Mouse (Mus musculus) heart, adult 11 months (tissue): ENCODE measurements at regions not wholly inside any gene's neighbourhood (a gene's known extent, or its start where the extent isn't known, plus 50 kb on each side); places are given as distances from the start of the nearest gene placed in this dataset.

Experiments used
- DNase-seq: peaks from one replicate; pipeline ENCODE4 v3.0.0; 2022

GRCm38 (mm10) chr16:50766055-50766770 is 175.3 kb upstream of the Ccdc54 start:
- DNase-seq, result no peak

DNA sequence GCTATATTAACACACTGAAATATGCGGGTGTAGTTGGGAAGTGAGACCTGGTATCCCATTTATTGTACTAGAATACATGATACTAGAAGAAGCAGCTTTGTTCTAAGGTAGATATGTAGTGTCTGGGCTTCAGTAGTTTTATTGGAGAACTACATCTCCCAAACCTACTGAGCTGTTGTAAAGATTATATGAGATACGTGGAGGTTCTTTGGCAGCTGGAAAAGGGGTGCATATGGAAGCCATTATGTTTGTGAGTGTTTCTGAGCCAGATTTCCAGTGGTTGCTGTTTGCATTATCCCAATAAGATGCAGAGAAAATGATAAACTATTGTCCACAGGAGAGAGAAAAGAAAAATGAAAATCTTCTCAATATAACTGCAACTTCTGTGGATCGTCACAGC is 171.1 kb upstream of the Ccdc54 start:
- DNase-seq, result no peak

- DNase-seq, result no peak
These were observed 169.0 kb upstream of the Ccdc54 start for GRCm38 (mm10) chr16:50759979-50760378.

- DNase-seq, result no peak
These were observed 165.7 kb upstream of the Ccdc54 start for GRCm38 (mm10) chr16:50756696-50757095.

DNA sequence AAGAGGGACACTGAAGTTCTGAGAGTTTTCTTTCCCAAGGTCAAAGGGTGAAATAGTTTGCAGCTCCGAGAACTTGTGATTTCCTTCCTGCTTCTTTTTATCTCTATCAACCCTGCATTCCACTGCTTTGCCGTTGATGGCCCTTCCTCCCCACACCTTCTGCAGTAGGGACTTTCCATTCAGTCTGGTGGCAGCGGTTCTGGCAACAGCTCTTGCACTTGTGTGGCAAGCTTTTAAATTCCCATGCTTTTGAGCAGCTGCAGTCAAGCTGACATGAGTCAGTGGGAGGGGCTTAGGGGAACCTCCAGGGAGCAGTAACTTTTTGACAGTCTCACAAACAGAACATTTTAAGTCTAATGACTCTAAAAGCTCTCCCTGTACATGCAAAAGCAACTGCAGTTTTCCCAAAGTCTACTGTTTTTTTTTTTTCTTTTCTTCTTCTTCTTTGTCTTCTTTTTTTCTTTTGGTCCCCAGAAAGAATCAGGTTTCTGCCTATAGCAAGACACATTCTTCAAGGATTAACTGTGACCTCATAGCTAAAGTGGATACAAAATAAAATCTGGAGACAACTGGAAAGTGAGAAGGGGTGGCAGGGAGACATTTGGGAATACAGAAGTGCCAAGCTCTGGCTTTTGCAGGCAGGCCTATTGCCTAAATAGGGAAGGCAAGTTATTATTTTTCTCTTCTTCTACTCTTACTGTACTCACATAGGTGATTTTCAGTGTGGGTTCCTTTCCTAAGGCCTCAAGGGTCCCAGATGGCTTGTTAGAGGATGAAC is 162.8 kb upstream of the Ccdc54 start:
- DNase-seq, result peak; percentile 97

- no peak for DNase-seq
These were observed 162.1 kb upstream of the Ccdc54 start for GRCm38 (mm10) chr16:50753046-50753445.

DNA sequence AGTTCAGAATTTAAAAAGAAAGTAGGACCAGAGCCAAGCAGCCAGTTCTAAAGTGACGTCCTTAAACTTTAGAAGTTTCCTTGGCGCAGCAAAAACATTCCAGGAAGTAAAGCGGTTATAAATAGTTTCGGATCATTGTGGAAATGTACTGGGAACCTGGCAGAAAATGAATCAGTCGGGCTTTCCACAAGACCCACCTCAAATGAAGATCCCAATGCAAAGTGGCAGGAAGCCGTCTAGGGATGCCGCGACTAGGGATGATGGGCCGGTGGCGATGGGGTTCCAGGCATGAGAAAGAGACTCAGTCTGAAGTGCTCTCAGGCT is 161.3 kb upstream of the Ccdc54 start:
- peak; percentile 90 for DNase-seq

DNA sequence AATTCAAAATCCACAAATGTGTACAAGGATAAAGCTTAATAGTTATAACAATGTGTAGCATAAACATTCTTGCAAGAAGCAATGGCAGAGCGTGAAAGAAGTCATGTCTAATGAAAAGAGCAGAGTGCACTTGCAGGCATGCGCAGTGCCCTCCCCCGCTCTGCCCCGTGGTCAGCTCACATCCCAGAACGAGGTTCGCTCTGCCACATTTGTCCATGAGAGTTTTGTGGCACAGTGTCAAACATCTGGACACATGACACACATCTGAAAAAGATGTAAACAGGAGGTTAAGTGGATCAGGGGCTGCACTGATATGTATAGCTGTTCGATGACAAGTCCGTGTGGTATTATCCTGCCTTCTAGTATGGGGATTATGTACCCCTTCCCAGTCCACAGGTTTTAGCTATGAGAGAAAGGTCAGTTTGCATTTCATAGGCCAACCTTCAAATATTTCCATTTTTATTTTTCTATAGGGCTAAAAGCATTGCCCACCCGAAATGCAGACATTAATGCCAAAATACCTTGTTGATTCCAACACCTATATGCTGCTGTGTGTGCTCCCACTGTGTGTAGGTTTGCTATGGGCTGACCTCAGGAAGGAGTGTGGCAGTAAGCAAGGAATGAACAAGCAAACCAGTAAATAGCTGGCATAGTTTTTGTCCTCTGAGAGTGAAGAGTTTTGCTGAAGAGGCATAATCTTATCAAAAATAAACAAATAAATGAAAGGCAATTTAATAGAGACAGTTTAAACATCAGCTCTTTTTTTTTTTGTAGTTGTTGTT is 160.7 kb upstream of the Ccdc54 start:
- no peak for DNase-seq

- no peak for DNase-seq
These were observed 156.7 kb upstream of the Ccdc54 start for GRCm38 (mm10) chr16:50747698-50748097.

DNA sequence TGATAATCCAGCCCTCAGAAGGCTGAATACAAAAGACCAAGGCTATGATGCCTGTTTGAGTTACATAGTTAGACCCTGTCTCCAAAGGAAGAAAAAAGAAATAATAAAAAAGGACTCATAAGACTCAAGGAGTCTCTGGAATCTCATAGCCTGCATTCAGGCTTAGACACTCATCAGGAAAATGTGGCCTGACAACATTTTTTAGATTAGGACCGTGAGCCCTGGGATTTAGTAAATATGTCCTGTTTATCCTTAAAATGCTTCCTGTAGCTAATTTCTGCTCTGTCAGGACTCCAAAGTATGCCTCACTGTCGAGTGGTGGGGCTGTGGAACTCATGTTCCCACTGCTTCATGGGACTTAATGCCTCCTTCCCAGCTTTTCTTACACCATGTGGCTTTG is 154.8 kb upstream of the Ccdc54 start:
- DNase-seq, result no peak

DNA sequence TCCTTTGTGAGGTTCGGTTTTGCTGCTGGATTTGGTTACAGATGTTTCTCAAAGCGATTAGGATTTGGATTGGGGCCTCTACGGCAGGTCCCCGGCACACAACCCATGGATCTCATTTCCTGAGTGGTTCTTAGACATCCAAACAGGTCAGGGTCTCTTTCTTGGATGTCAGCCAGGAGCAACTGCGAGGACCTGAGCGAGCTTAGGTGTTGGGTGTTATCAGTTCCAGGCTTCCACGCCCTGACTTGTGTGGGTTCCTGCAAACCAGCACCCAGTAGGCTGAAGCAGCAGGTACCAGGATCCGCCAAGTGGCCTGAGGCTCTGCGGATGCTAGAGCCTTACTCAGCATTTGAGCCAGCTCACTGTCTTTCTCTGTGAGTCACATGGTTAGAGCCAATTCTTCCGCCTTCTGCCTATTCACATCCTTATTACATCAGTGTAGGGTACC is 146.5 kb upstream of the Ccdc54 start:
- DNase-seq, result peak; percentile 92

- peak; percentile 98 for DNase-seq
These were observed 145.4 kb upstream of the Ccdc54 start for GRCm38 (mm10) chr16:50736151-50737047.

- DNase-seq, result no peak
These were observed 142.4 kb upstream of the Ccdc54 start for GRCm38 (mm10) chr16:50733359-50733758.

DNA sequence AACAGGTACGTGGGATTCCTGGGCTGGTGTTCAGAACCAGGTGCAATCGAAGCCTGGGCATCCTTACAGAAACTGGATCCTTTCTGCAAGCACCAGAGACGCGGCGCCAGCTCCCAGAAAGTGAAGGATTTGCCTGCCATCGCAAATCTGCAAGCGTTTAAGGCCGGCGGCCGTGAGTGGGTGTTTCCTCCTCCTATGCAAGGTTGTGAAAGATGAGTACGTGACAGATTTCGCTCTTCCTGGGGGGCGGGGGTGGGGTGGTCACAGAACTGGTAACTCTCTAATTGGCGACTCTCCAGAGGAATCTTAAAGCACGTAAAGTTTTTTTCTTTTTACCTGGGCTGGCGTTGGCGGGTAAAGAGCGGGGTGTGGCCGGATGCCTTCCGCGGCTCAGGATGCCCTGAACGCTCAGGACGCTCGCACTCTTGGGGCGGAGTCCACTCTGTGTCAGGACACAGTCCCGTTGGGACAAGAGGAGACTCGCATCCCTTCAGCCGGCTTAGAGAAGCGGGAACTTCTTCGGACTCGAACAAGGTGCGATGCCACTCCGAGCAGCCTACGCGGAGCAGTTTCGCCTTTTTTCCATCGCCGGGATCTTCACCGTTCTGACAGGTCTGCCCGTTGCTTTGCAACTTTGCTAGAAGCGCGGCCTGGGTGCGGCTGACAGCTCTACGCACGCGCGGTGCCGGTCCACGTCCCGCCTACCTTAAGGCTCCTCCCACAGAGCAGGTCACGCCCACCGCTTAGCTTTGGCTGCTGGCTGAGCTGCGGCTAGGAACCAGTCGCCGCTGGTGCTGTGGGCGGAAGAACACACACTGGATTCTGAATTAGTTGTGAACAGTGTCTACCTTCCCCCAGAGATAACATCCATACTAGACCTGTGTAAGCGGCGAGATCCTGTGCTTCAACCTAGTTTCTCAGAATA is 141.4 kb upstream of the Ccdc54 start:
- peak; percentile 99 for DNase-seq

DNA sequence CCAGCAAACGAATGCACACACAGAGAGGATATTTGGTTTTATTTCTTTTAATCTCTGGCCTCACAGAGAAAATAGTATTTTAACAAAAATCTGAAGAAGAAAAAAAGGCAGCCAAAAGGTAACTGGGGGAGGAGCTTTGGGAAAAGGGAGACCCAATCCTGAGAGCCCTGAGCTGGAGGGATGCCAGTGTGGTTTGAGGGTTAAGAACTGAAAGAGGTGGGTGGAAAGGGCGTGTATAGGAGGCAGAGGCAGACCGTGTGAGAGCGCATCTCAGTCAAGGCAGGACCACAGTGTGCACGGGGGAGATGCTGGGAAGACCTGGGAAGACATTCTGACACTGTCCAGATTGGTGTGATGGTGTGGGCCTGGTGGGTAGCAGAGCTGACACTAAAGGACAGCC is 138.4 kb upstream of the Ccdc54 start:
- peak; percentile 80 for DNase-seq

DNA sequence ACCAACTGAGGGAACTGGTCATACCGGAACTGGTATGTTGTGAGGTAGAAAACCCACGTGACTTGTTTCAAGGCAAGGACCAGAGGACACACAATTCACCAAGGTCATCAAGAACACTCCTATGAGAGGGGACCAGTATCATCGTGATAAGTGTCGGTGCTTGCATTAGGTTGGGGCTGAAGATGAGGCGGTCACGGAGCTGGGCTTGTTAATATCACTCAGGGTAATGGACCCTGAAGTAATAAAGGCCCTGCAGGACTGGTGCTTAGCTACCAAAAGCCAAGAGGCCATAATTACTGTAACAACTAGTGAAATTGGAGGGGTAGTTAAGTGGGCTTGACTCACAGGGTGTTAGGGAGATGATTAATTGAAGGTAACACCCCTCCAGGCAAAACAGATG is 132.2 kb upstream of the Ccdc54 start:
- peak; percentile 77 for DNase-seq

DNA sequence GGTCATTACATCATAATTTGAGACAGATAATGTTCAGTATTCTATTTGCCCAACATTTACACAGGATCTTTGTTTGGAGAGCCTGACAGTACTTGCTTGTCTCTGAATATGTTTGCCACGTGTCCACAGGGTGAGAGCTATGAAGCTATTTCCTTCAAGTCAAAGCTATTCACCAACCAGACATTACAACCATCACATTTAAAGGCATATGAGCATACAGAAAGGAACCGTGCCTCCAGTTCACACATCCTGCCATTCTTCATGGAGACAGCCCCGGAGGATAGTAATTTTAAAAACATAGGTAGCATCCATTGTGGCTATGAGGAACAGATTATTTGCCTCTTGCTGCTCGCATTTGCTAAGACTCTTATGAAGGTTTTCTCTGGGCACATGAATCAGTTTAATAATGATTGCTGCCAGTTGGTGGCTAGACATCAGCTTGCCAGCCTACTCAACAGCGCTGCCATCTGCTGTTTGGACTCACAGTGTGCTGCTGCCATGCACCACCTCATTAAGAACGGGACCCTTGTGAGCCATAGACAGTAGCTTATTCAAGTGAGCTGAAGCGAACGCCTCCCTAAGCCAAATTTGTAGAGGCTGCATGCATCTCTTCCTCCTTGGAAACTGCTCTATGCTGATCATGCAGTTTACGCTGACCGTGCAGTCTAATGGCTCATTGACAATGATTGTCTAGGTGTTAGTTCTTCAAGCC is 126.5 kb upstream of the Ccdc54 start:
- no peak for DNase-seq

DNA sequence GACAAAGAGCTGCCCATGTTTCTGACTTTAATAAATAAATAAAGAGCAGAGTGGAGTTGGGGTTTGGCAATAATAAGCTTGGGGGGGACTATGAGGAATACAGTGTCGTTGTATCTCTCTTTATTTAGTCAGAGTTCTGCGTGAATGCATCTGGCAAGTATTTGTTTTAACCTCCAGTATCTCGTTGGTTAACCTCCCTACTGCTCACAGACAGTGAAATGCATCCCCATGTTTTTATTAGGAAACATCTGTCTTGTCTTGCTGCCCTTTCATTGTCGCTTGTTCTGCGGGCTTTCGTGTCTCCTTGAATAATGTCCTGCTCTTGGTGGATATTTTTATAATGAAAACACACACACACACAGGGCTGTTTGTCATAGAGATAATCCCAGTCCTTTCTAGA is 118.8 kb upstream of the Ccdc54 start:
- DNase-seq, result no peak

DNA sequence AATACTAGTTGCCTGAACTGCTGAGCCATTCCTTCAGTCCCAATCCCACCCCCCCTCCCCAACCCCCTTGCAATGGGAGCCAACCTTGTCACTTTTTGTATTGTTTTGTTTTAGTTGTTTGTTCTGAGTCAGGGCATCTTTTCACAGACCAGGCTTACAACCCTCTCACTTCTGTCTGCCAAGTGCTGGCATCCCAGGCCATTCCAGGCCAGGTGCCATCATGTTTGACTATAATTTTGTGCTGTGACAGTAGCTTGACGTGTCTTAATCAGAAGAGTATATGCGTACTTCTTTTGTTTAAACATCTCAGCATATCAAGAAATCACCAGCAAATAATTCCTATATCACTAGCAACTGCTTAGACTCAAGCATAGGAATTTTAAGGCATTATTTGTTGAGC is 117.0 kb upstream of the Ccdc54 start:
- no peak for DNase-seq

DNA sequence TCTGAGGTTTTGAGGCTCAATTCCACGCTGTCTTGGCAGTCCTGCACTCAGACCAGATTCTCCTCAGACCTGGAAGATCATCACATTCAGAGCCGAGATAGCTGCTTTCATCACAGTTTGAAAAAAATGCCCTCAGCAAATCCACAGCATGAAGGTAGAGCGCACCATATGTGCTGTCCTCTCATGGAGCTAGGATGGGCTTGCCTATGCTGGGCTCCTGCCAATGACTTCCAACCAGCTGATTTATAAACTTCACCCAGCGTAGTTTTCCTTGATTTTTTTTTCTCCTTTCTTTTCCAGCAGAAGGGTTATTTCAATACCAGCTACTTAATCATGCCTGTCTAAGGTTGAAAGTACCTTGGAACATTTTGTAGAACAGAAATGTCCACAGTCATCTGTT is 115.0 kb upstream of the Ccdc54 start:
- DNase-seq, result no peak
